Mouse (Mus musculus): Measurements from ENCODE around the gene Ifit2.
A peak's percentile ranks its signal among the peaks of the same experiment; 100 is the strongest.
"Not testable (repeated sequence)": the region's sequence is repeated elsewhere in the genome, so short reads cannot be mapped to it uniquely, and the experiment has no call there.

Gene Ifit2

GRCm38 (mm10) chr19:34550205-34550533, 325 bp upstream of the Ifit2 start:
- DNase-seq: no peak

- peak; percentile 43 for DNase-seq
Observed at GRCm38 (mm10) chr19:34551981-34552380, 1.5 kb downstream of the Ifit2 start.

- DNase-seq: no peak
Observed at GRCm38 (mm10) chr19:34553021-34553420, 2.5 kb downstream of the Ifit2 start.

GRCm38 (mm10) chr19:34553522-34553921, 3.0 kb downstream of the Ifit2 start:
- DNase-seq: peak; percentile 16

- DNase-seq: no peak
Observed at GRCm38 (mm10) chr19:34554061-34554460, 3.6 kb downstream of the Ifit2 start.

GRCm38 (mm10) chr19:34556621-34557020, 6.1 kb downstream of the Ifit2 start:
- DNase-seq: peak; percentile 4

- DNase-seq: no peak
Observed at GRCm38 (mm10) chr19:34562556-34562955, 12.1 kb downstream of the Ifit2 start.

GRCm38 (mm10) chr19:34566178-34566784, 15.8 kb downstream of the Ifit2 start:
- DNase-seq: no peak

GRCm38 (mm10) chr19:34568988-34569895, 18.7 kb downstream of the Ifit2 start:
- DNase-seq: peak; percentile 29

GRCm38 (mm10) chr19:34569896-34570476, 19.5 kb downstream of the Ifit2 start:
- peak; percentile 23 for DNase-seq

GRCm38 (mm10) chr19:34571080-34571479, 20.6 kb downstream of the Ifit2 start:
- no peak for DNase-seq

GRCm38 (mm10) chr19:34573650-34574049, 23.2 kb downstream of the Ifit2 start:
- DNase-seq: no peak

GRCm38 (mm10) chr19:34577121-34577520, 26.6 kb downstream of the Ifit2 start:
- no peak for DNase-seq

- DNase-seq: not testable (repeated sequence)
Observed at GRCm38 (mm10) chr19:34582696-34583095, 32.2 kb downstream of the Ifit2 start.

GRCm38 (mm10) chr19:34583126-34583766, 32.8 kb downstream of the Ifit2 start, which contains the start of gene Ifit3:
TSS of gene Ifit3 (plus strand) at chr19:34583531.
- DNase-seq: peak; percentile 51

GRCm38 (mm10) chr19:34585740-34586458, 35.4 kb downstream of the Ifit2 start:
- not testable (repeated sequence) for DNase-seq

- peak; percentile 19 for DNase-seq
Observed at GRCm38 (mm10) chr19:34587898-34588692, 37.6 kb downstream of the Ifit2 start.

GRCm38 (mm10) chr19:34588959-34589358, 38.5 kb downstream of the Ifit2 start:
- no peak for DNase-seq

GRCm38 (mm10) chr19:34593456-34593855, 43.0 kb downstream of the Ifit2 start:
- DNase-seq: no peak

GRCm38 (mm10) chr19:34594523-34594922, 44.0 kb downstream of the Ifit2 start:
- DNase-seq: not testable (repeated sequence)

- DNase-seq: no peak
Observed at GRCm38 (mm10) chr19:34596811-34597210, 46.3 kb downstream of the Ifit2 start.

GRCm38 (mm10) chr19:34598341-34598740, 47.8 kb downstream of the Ifit2 start:
- no peak for DNase-seq
